Comparison of ENCODE assay signal across 26 mouse cellular contexts in genomic region chr7:136912901-136913300, GRCm38 (mm10). TPM values are rescaled to one million over a fixed set of nuclear protein-coding genes. Genes with fewer than 3 reads are reported as not detected.
A peak's percentile ranks its signal among the peaks of the same experiment; 100 is the strongest.
DNase-seq lines count a peak whose midpoint lies in the region; ATAC-seq and TF ChIP-seq lines count a peak whose summit lies in the region.
"Had no signal": no experiment of that assay in that cellular context is flagged by ENCODE, and none has a peak within 500 bp of the region (broad histone marks: within the 10 kb centered on the region; RNA-seq: fewer than 3 reads in every experiment).

No protein-coding gene starts in this region.

- H3K27me3 ChIP-seq in kidney, embryonic 14.5 days (ENCODE audit: control insufficient read depth, insufficient read depth, low read length): no peaks in the 10 kb centered on the region
- H3K27me3 ChIP-seq in kidney, postnatal 0 days (ENCODE audit: insufficient read depth, low read length): no peaks in the 10 kb centered on the region
- no peaks in the 10 kb centered on the region for H3K27me3 ChIP-seq in liver, embryonic 16.5 days (ENCODE audit: control insufficient read depth, insufficient read depth, low read depth, low read length)
- H3K27me3 ChIP-seq: CH12.LX; heart, embryonic 13.5 days; hindbrain, embryonic 15.5 days; limb, embryonic 12.5 days; neural tube, embryonic 12.5 days had no signal

- H3K4me3 ChIP-seq in kidney, embryonic 14.5 days (ENCODE audit: low read length): no peak overlapping the region
- no peak overlapping the region for H3K4me3 ChIP-seq in kidney, postnatal 0 days (replicated peaks; ENCODE audit: low read depth, low read length)
- H3K4me3 ChIP-seq in liver, embryonic 16.5 days (ENCODE audit: low read depth, low read length): no peak overlapping the region
- H3K4me3 ChIP-seq: heart, embryonic 13.5 days; hindbrain, embryonic 15.5 days; limb, embryonic 12.5 days; midbrain, embryonic 10.5 days; neural tube, embryonic 12.5 days had no signal

- TF ChIP-seq CTCF in kidney, postnatal 0 days (IDR thresholded peaks at IDR 0.05; ENCODE audit: low read depth): no peak

- no peak overlapping the region for H3K4me2 ChIP-seq in kidney, embryonic 14.5 days (replicated peaks; ENCODE audit: low read depth, low read length)
- no peak overlapping the region for H3K4me2 ChIP-seq in kidney, postnatal 0 days (ENCODE audit: low read length)
- H3K4me2 ChIP-seq in liver, embryonic 16.5 days (ENCODE audit: low read depth, low read length): no peak overlapping the region
- H3K4me2 ChIP-seq: heart, embryonic 13.5 days; hindbrain, embryonic 15.5 days; limb, embryonic 12.5 days; neural tube, embryonic 12.5 days had no signal

- no peak for ATAC-seq in kidney, embryonic 14.5 days (ENCODE audit: low FRiP score, low TSS enrichment)
- ATAC-seq in kidney, postnatal 0 days (replicated peaks; ENCODE audit: low FRiP score, low read depth): peak; percentile 82
- ATAC-seq in liver, embryonic 16.5 days (ENCODE audit: low read depth): peak; percentile 77
- ATAC-seq: forebrain, postnatal 0 days; intestine, embryonic 16.5 days had no signal

- 82% methylated on average over 4 of the region's 4 CpGs for WGBS in kidney, embryonic 14.5 days
- 77% methylated on average over 4 of the region's 4 CpGs for WGBS in kidney, postnatal 0 days
- 56% methylated on average over 4 of the region's 4 CpGs for WGBS in liver, embryonic 16.5 days (ENCODE audit: insufficient replicate concordance)

- no peaks in the 10 kb centered on the region for H3K36me3 ChIP-seq in kidney, embryonic 14.5 days (ENCODE audit: control insufficient read depth, insufficient read depth, low read length)
- H3K36me3 ChIP-seq in kidney, postnatal 0 days (ENCODE audit: insufficient read depth, low read length): no peaks in the 10 kb centered on the region
- H3K36me3 ChIP-seq in liver, embryonic 16.5 days (ENCODE audit: control insufficient read depth, insufficient read depth): no peaks in the 10 kb centered on the region
- H3K36me3 ChIP-seq: heart, embryonic 13.5 days; hindbrain, embryonic 15.5 days; limb, embryonic 12.5 days; midbrain, embryonic 10.5 days; neural tube, embryonic 12.5 days had no signal

- no peaks in the 10 kb centered on the region for H3K9me3 ChIP-seq in kidney, embryonic 14.5 days (ENCODE audit: control insufficient read depth, low read length)
- no peaks in the 10 kb centered on the region for H3K9me3 ChIP-seq in kidney, postnatal 0 days (replicated peaks; ENCODE audit: low read length)
- H3K9me3 ChIP-seq in liver, embryonic 16.5 days (replicated peaks; ENCODE audit: control insufficient read depth, low read length): no peaks in the 10 kb centered on the region
- H3K9me3 ChIP-seq: heart, embryonic 13.5 days; hindbrain, embryonic 15.5 days; limb, embryonic 12.5 days; midbrain, embryonic 10.5 days; neural tube, embryonic 12.5 days had no signal

- DNase-seq in kidney, adult 11 months: peak; percentile 63
- DNase-seq in kidney, postnatal 0 days (ENCODE audit: low spot score): no peak
- peak; percentile 24 for DNase-seq in liver
- DNase-seq in urinary bladder, postnatal 4 days (ENCODE audit: low spot score in 2 of 2): no peak
- DNase-seq in retina, embryonic 14.5 days (ENCODE audit: low spot score): no peak
- DNase-seq in layer of hippocampus, postnatal 10 days (ENCODE audit: low spot score in 2 of 2): no peak
- DNase-seq: adrenal gland, postnatal 14 days; cerebellum, adult 11 months; cerebellum, postnatal 10 days; forebrain, postnatal 0 days; heart, postnatal 4 days; layer of hippocampus, adult 9-11 months; right cerebral cortex, adult 18-20 months; thymus, adult 18-20 months had no signal

- no peaks in the 10 kb centered on the region for H3K4me1 ChIP-seq in kidney, embryonic 14.5 days (ENCODE audit: control insufficient read depth, insufficient read depth, low read length)
- H3K4me1 ChIP-seq in kidney, postnatal 0 days (replicated peaks; ENCODE audit: insufficient read depth, low read length): no peaks in the 10 kb centered on the region
- no peaks in the 10 kb centered on the region for H3K4me1 ChIP-seq in liver, embryonic 16.5 days (ENCODE audit: control insufficient read depth, low read depth, low read length)
- H3K4me1 ChIP-seq: neural tube, embryonic 12.5 days had no signal

- H3K27ac ChIP-seq in kidney, embryonic 14.5 days (ENCODE audit: low read depth, low read length): no peak overlapping the region
- no peak overlapping the region for H3K27ac ChIP-seq in kidney, postnatal 0 days
- H3K27ac ChIP-seq in liver, embryonic 16.5 days (ENCODE audit: low read length): no peak overlapping the region
- H3K27ac ChIP-seq: heart, embryonic 13.5 days; hindbrain, embryonic 15.5 days; limb, embryonic 12.5 days; macrophage; midbrain, embryonic 10.5 days; neural tube, embryonic 12.5 days had no signal

- no peak overlapping the region for H3K9ac ChIP-seq in kidney, embryonic 14.5 days (ENCODE audit: low read depth, low read length)
- no peak overlapping the region for H3K9ac ChIP-seq in kidney, postnatal 0 days (ENCODE audit: low read depth, low read length)
- no peak overlapping the region for H3K9ac ChIP-seq in liver, embryonic 16.5 days (ENCODE audit: low read depth, low read length)
- H3K9ac ChIP-seq: forebrain, postnatal 0 days; heart, embryonic 13.5 days; hindbrain, embryonic 15.5 days; limb, embryonic 12.5 days; neural tube, embryonic 12.5 days had no signal

RNA-seq across cellular contexts. Expression of gene Mgmt, which starts 18.5 kb away (rescaled TPM):
- 5.8 and 6.4 TPM in 2 replicates for polyA plus RNA-seq in kidney, embryonic 14.5 days (2014; fragmentation: Nextera tagmentation; extraction: Ambion mirVana)
- 5.5 and 5.7 TPM in 2 replicates for polyA plus RNA-seq in kidney, postnatal 0 days (2015; fragmentation: Nextera tagmentation; extraction: Ambion mirVana)
- polyA plus RNA-seq in liver, embryonic 16.5 days (2015; fragmentation: Nextera tagmentation; extraction: Ambion mirVana): 3.0 and 3.2 TPM in 2 replicates
- total RNA-seq in layer of hippocampus, postnatal 10 days (2021): under 1 TPM; 0.55 to 0.74 TPM
- total RNA-seq: MEL; monocyte, adult 5-6 weeks had no signal

Comparison
In these comparisons a context has a peak if more than half of its experiments do, and no peak if none do; other contexts are left out.
1. DNase-seq: peak in kidney, adult 11 months (single experiment) and liver (single experiment); none in kidney, postnatal 0 days (single experiment), urinary bladder, postnatal 4 days (0 of 2), retina, embryonic 14.5 days (single experiment) and layer of hippocampus, postnatal 10 days (0 of 2).